Mouse (Mus musculus) forebrain, embryonic 16.5 days (tissue): ENCODE results near the gene Cep126. TPM values are rescaled to one million over a fixed set of nuclear protein-coding genes. Genes with fewer than 3 reads are reported as not detected.

ENCODE experiments used
- ATAC-seq: fragments of 200-750 bp; cut with Nextera tagmentation; 2 replicates; pipeline ENCODE4 v1.8.0; 2017; ENCODE audit warnings: mild to moderate bottlenecking, moderate library complexity
- H3K27ac ChIP-seq: fragments of 300-500 bp; sonication (generic); 2 replicates; pipeline ENCODE4 v1.5.1; 2014; ENCODE audit warnings: low read length, control low read depth
- H3K27me3 ChIP-seq: fragments of 300-500 bp; sonication (generic); replicated peaks from 2 replicates; pipeline ENCODE4 v1.6.1; 2014; ENCODE audit warnings: low read length; ENCODE audit not compliant: control insufficient read depth, insufficient read depth
- H3K36me3 ChIP-seq: fragments of 300-500 bp; sonication (generic); 2 replicates; pipeline ENCODE4 v1.6.1; 2014; ENCODE audit not compliant: control insufficient read depth, insufficient read depth
- H3K4me1 ChIP-seq: fragments of 300-500 bp; sonication (generic); replicated peaks from 2 replicates; pipeline ENCODE4 v1.6.1; 2014; ENCODE audit warnings: low read length; ENCODE audit not compliant: control insufficient read depth, insufficient read depth
- H3K4me2 ChIP-seq: fragments of 300-500 bp; sonication (generic); 2 replicates; pipeline ENCODE4 v1.6.1; 2014; ENCODE audit warnings: mild to moderate bottlenecking, low read length, control low read depth
- H3K4me3 ChIP-seq: fragments of 300-500 bp; sonication (generic); replicated peaks from 2 replicates; pipeline ENCODE4 v1.5.1; 2014; ENCODE audit warnings: mild to moderate bottlenecking, low read length, control low read depth
- H3K9ac ChIP-seq: fragments of 300-500 bp; sonication (generic); replicated peaks from 2 replicates; pipeline ENCODE4 v1.6.1; 2014; ENCODE audit warnings: low read depth, low read length, control low read depth
- H3K9me3 ChIP-seq: fragments of 300-500 bp; sonication (generic); 2 replicates; pipeline ENCODE4 v1.6.1; 2016; ENCODE audit warnings: low read length; ENCODE audit not compliant: control insufficient read depth
- WGBS: fragments of 180-500 bp; shearing (Covaris S2); extraction: QIAGEN DNeasy Blood & Tissue Kit; methylation state at CpG from one replicate; pipeline ENCODE4 v1.1.7; 2014; 5-methylcytosine and 5-hydroxymethylcytosine counted together
- polyA plus RNA-seq: library from polyadenylated mRNA; unstranded; fragments of >200 nt; fragmentation: Nextera tagmentation; extraction: Ambion mirVana; gene quantifications from 2 replicates; pipeline ENCODE4 v1.2.1, GENCODE M21; 2015

Cep126 gene
- 2.1 TPM in 2 replicates for polyA plus RNA-seq

DNA sequence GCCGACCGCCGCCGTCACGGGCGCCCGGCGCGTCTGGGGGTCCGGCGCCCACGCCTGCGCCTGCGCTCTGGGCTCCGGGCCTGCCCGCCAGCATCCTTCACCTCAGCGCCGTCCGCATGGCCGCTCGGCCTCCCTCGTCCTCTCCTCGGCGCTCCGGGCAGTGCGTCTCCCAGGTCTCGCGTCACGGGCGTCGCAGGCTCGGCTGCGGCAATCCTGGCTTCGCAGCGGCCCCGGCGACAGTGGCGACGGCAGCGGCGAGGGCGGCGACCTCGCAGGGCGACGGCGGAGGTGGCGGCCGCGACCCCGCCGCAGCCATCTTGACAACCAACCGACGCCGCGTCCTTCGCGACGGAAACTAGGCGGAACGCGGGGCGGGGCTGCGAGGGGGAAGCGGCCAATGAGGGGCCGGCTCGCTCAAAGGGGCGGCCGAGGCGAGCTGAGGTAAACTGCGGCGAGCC is at the start of gene Cep126:
TSS of gene Cep126 (minus strand) at position 178 of the 458 bp plus-strand sequence.
- WGBS = under 1% methylated on average over 71 of the region's 72 CpGs
- H3K36me3 ChIP-seq = no peaks in the 10 kb centered on the region
- H3K27ac ChIP-seq = no peak within 1 kb of the TSS
- peak; percentile 99 for ATAC-seq
- no peaks in the 10 kb centered on the region for H3K27me3 ChIP-seq
- H3K9ac ChIP-seq = peak within 1 kb of the TSS; percentile 69
- H3K4me3 ChIP-seq = peak within 1 kb of the TSS; percentile 65
- peaks cover 4% of the 10 kb centered on the region; the same call in 1 of the 2 replicates for H3K4me1 ChIP-seq
- H3K4me2 ChIP-seq = peak within 1 kb of the TSS; percentile 69
- H3K9me3 ChIP-seq = no peaks in the 10 kb centered on the region

DNA sequence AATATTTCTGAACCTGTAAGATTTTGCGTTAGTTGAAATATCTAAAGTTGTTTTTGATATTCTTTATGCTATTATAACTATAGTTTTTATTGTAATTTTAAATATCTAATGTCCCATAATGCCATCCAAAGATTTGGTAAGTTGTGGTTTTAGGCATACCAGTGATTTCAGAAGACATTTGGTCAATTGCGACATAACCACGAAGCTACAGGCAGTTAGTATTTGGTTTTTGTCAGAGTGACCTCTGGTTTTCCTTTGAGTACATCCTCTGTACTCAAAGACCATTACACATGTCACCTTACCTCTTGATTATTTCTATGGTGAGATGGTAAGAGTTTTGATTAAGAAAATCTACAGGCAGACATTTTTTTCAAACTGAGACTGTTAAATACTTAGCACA is 45.5 kb upstream of the Cep126 start:
- H3K36me3 ChIP-seq = no peaks in the 10 kb centered on the region
- no peaks in the 10 kb centered on the region for H3K9me3 ChIP-seq
- no peak overlapping the region for H3K4me3 ChIP-seq
- H3K27me3 ChIP-seq = no peaks in the 10 kb centered on the region
- H3K9ac ChIP-seq = no peak overlapping the region
- WGBS = 94% methylated on average over 3 of the region's 3 CpGs
- no peak overlapping the region for H3K4me2 ChIP-seq
- no peak for ATAC-seq
- H3K27ac ChIP-seq = no peak overlapping the region
- no peaks in the 10 kb centered on the region for H3K4me1 ChIP-seq

DNA sequence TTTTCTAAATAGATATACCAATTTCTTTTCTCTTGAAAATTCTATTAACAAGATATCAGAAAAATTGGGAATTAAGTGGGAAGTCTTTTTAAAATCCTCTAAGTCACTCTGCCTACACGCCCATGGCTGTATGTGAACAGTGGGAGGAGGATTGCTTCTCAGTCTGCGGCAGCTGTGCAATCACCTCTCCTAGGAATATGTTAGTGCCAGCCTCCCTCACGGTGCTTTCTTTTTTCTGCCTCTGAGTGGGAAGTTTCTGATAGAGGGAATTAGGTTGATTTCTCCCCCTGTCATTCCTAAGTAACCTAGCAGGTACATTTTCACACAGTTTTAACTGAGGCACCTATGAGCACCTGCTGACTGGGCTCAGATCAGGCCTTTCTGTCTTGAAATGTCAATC is 43.0 kb upstream of the Cep126 start:
- WGBS = 80% methylated on average over 3 of the region's 3 CpGs
- no peak overlapping the region for H3K27ac ChIP-seq
- no peaks in the 10 kb centered on the region for H3K27me3 ChIP-seq
- no peak overlapping the region for H3K9ac ChIP-seq
- no peak overlapping the region for H3K4me3 ChIP-seq
- H3K9me3 ChIP-seq = no peaks in the 10 kb centered on the region
- no peaks in the 10 kb centered on the region for H3K36me3 ChIP-seq
- no peak for ATAC-seq
- no peak overlapping the region for H3K4me2 ChIP-seq
- no peaks in the 10 kb centered on the region for H3K4me1 ChIP-seq

DNA sequence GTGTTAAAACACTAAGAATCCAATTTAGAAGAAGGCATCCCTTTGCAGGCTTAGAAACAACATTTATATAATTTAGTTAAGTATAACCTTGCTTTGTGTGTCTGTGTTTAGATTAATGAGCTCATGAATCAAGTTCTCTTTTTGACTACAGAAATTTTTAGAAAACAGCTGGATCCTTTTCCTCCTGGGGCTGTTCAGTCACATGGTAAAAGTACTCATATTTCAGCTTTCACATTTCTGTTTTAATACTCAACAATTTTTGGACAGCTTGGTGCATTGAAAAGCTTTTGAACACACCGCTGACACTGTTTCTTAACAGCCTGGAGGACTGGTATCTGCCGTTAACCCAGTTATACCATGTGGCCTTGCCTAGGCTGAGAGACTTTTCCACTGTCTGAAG is 22.9 kb upstream of the Cep126 start:
- H3K9ac ChIP-seq = no peak overlapping the region
- no peak overlapping the region for H3K4me3 ChIP-seq
- H3K27me3 ChIP-seq = no peaks in the 10 kb centered on the region
- H3K9me3 ChIP-seq = no peaks in the 10 kb centered on the region
- ATAC-seq = no peak
- no peaks in the 10 kb centered on the region for H3K4me1 ChIP-seq
- H3K4me2 ChIP-seq = no peak overlapping the region
- 82% methylated on average over 2 of the region's 2 CpGs for WGBS
- no peaks in the 10 kb centered on the region for H3K36me3 ChIP-seq
- no peak overlapping the region for H3K27ac ChIP-seq

DNA sequence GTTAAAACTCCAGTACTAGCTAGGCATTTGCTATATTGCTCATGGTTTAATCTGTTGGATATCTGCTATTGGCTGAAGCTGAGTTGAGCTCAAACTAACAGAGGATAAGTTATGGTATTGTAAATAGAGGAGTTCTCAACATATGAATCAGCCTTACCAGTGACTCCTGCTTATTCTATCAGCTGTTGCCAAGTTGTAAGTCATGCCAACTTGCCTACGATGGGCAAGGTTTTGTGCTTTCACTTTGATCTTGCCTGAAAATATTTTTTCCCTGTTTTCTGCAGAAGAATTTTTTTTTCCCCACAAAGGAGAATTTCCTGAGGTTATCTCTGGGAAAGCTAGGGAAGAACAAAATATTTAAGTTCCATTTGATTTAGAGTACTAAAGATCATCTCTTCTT is 5.4 kb upstream of the Cep126 start:
- ATAC-seq = no peak
- H3K9ac ChIP-seq = no peak overlapping the region
- 82% methylated on average over 1 of the region's 1 CpGs for WGBS

DNA sequence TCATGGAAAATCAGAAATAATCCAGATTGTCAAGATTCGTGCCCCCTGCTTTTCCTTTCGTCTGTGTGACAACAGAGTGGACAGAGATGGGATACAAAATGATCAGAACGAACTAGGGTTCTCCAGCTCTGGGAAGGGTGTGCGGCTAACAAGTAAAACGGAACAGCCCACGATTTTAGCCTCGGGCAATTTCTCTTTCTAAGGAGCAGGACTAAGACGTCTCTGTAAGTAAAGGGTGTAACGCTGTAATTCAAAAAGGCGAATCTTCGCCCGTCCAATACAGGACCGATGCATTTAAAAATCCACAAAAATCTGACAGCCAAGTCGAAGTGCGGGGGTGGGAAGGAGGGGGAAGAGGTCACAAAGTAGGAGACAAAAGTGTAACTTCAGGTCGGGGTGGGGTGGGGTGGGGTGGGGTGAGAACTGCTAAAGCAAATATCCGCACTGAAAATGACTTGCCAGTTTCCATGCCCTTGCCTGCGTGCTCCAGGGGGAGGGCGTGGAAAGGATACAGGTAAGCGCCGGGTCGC is 443 bp downstream of the Cep126 start:
- Histone ChIP-seq H3K4me3 (peak overlapping the region; percentile 65), H3K9ac (peak overlapping the region; percentile 69), H3K27me3 (no peaks in the 10 kb centered on the region), H3K36me3 (no peaks in the 10 kb centered on the region), H3K27ac (no peak overlapping the region), H3K4me2 (peak overlapping the region; percentile 69), H3K4me1 (peaks cover 4% of the 10 kb centered on the region; the same call in 1 of the 2 replicates), H3K9me3 (no peaks in the 10 kb centered on the region)
- WGBS = 3% methylated on average over 20 of the region's 22 CpGs
- peak; percentile 24 for ATAC-seq

More for the DNA sequence above, 5.4 kb upstream of the Cep126 start:
- peaks cover 4% of the 10 kb centered on the region; the same call in 1 of the 2 replicates for H3K4me1 ChIP-seq
- H3K4me3 ChIP-seq = no peak overlapping the region
- no peak overlapping the region for H3K27ac ChIP-seq
- no peaks in the 10 kb centered on the region for H3K36me3 ChIP-seq
- H3K4me2 ChIP-seq = no peak overlapping the region
- H3K9me3 ChIP-seq = no peaks in the 10 kb centered on the region
- no peaks in the 10 kb centered on the region for H3K27me3 ChIP-seq

DNA sequence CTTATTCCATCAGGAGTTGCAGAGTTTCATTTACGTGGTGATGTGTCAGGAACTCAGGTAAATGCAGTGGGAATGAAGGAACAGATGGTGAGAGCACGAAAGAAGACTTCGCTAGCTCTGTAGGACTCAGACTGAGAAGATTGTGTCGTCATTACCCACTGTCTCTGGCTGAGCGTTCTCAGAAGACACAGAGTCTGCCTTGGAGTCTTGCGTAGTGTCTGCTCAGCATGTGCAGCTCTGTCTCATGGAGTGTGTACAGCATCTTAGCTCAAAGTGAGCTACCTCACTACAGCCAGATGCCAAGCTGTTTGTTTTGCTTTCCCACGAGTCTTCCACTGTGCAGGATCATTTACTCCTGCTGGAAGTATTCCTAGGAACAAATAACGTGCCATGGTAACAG is 10.6 kb downstream of the Cep126 start:
- Histone ChIP-seq H3K36me3 (no peaks in the 10 kb centered on the region), H3K9me3 (no peaks in the 10 kb centered on the region), H3K4me3 (no peak overlapping the region), H3K4me2 (no peak overlapping the region), H3K9ac (no peak overlapping the region), H3K4me1 (no peaks in the 10 kb centered on the region), H3K27me3 (no peaks in the 10 kb centered on the region), H3K27ac (no peak overlapping the region)
- ATAC-seq = no peak
- WGBS = 88% methylated on average over 8 of the region's 8 CpGs

DNA sequence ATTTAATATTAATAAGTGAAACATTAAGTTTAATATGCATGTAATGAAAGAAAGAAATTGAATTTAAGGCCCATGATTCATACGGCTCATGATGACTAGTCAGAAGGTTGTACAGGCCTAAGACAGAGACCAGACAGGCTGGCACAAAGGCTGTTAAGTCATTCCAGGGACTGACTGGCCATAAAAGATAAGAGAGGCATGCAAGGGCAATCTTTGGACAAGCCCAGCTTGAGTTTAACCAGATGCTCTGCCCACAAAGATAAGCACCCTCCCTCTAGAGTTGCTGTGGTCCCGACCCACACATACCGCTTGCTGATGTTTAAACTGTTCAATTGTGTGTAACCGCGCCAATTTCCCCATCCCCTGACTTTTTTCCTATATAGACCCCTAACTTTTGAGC is 19.6 kb downstream of the Cep126 start:
- H3K9me3 ChIP-seq = peaks cover 2% of the 10 kb centered on the region; the same call in 1 of the 2 replicates
- 96% methylated on average over 5 of the region's 5 CpGs for WGBS
- no peak overlapping the region for H3K4me2 ChIP-seq
- no peak for ATAC-seq
- no peak overlapping the region for H3K9ac ChIP-seq
- no peaks in the 10 kb centered on the region for H3K36me3 ChIP-seq
- no peak overlapping the region for H3K4me3 ChIP-seq
- no peaks in the 10 kb centered on the region for H3K4me1 ChIP-seq
- H3K27ac ChIP-seq = no peak overlapping the region
- H3K27me3 ChIP-seq = no peaks in the 10 kb centered on the region

DNA sequence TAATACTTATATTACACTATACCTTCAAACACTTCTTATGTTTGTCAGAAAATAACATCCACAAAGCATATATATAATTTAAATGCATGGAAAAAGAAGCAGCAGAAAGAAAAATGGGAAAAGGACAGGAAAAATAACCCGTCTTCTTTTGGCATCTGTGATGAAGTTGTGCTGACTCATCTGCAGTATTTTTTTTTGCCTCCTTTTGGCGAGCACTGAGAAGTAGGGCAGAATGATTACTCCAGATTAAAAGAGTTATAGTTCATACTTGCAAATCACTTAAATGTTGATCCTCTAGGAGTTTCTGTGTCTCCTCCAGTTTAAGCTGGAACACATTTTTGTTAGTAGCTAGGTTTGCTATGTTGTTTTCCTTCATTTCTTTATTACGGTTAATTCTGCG is 31.0 kb downstream of the Cep126 start:
- Histone ChIP-seq H3K27me3 (no peaks in the 10 kb centered on the region), H3K4me3 (no peak overlapping the region), H3K36me3 (no peaks in the 10 kb centered on the region), H3K4me1 (no peaks in the 10 kb centered on the region), H3K9me3 (no peaks in the 10 kb centered on the region), H3K27ac (no peak overlapping the region), H3K4me2 (no peak overlapping the region), H3K9ac (no peak overlapping the region)
- WGBS = 93% methylated on average over 4 of the region's 4 CpGs
- ATAC-seq = no peak

DNA sequence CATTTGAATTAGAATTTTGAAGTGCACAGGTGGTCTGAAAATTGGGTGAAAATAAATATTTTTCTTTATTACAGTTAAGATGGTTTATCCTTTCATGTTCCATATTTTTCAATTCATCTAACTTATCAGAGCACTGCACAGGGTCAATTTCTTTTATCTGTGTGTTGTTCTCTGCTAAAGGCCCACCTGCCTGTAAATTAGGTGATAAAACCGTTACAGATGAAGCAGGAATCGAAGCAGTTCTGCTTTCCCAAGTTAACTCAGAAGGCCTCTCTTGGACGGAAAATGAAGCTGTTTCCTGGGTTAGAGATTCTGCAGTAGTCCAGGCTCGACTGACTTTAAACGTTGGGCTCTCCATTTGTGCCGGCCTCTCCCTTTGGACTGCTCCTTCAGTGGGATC is 33.1 kb downstream of the Cep126 start:
- no peak for ATAC-seq
- H3K27me3 ChIP-seq = no peaks in the 10 kb centered on the region
- H3K9me3 ChIP-seq = no peaks in the 10 kb centered on the region
- WGBS = 86% methylated on average over 6 of the region's 6 CpGs
- H3K9ac ChIP-seq = no peak overlapping the region
- H3K36me3 ChIP-seq = no peaks in the 10 kb centered on the region
- H3K4me3 ChIP-seq = no peak overlapping the region
- H3K4me1 ChIP-seq = no peaks in the 10 kb centered on the region
- H3K27ac ChIP-seq = no peak overlapping the region
- no peak overlapping the region for H3K4me2 ChIP-seq
